Mouse (Mus musculus): ENCODE measurements around the gene Cdc73. TPM values are rescaled to one million over a fixed set of nuclear protein-coding genes. Genes with fewer than 3 reads are reported as not detected.
A peak's percentile ranks its signal among the peaks of the same experiment; 100 is the strongest.
"Not testable (repeated sequence)": the region's sequence is repeated elsewhere in the genome, so short reads cannot be mapped to it uniquely, and the experiment has no call there.

Gene Cdc73
- polyA plus RNA-seq, 1 experiment from 2014 or later, result 31.5 TPM

- Histone ChIP-seq H3K4me2 (ENCODE audit: low read depth, low read length, severe bottlenecking) (no peak overlapping the region), H3K27ac (ENCODE audit: low read depth, low read length) (no peak overlapping the region), H3K4me3 (ENCODE audit: low read depth, low read length) (no peak overlapping the region), H3K9ac (ENCODE audit: low read length) (no peak overlapping the region), H3K9me3 (ENCODE audit: control insufficient read depth, low read length) (no peaks in the 10 kb centered on the region), H3K27me3 (ENCODE audit: control insufficient read depth, insufficient read depth, low read length) (no peaks in the 10 kb centered on the region), H3K36me3 (ENCODE audit: control insufficient read depth, insufficient read depth, low read length) (no peaks in the 10 kb centered on the region), H3K4me1 (replicated peaks; ENCODE audit: control insufficient read depth, insufficient read depth, low read length) (no peaks in the 10 kb centered on the region)
- 44% methylated on average over 4 of the region's 4 CpGs for WGBS
- DNase-seq (ENCODE audit: low spot score) (no peak), ATAC-seq (replicated peaks; ENCODE audit: low FRiP score) (no peak)
Observed at GRCm38 (mm10) chr1:143731691-143732090, 29.0 kb upstream of the Cdc73 start.

- no peaks in the 10 kb centered on the region for H3K27me3 ChIP-seq (ENCODE audit: control insufficient read depth, insufficient read depth, low read length)
- no peak overlapping the region for H3K4me2 ChIP-seq (ENCODE audit: low read depth, low read length, severe bottlenecking)
- H3K27ac ChIP-seq (ENCODE audit: low read depth, low read length), result no peak overlapping the region
- WGBS, result 65% methylated on average over 2 of the region's 2 CpGs
- DNase-seq (ENCODE audit: low spot score) (no peak), ATAC-seq (replicated peaks; ENCODE audit: low FRiP score) (no peak; the same call in 1 of the 2 replicates)
- H3K9ac ChIP-seq (ENCODE audit: low read length), result no peak overlapping the region
- no peaks in the 10 kb centered on the region for H3K36me3 ChIP-seq (ENCODE audit: control insufficient read depth, insufficient read depth, low read length)
- no peaks in the 10 kb centered on the region for H3K9me3 ChIP-seq (ENCODE audit: control insufficient read depth, low read length)
- no peaks in the 10 kb centered on the region for H3K4me1 ChIP-seq (replicated peaks; ENCODE audit: control insufficient read depth, insufficient read depth, low read length)
- H3K4me3 ChIP-seq (ENCODE audit: low read depth, low read length), result no peak overlapping the region
Observed at GRCm38 (mm10) chr1:143730899-143731298, 28.2 kb upstream of the Cdc73 start.

- no peaks in the 10 kb centered on the region for H3K9me3 ChIP-seq (ENCODE audit: control insufficient read depth, low read length)
- DNase-seq (ENCODE audit: low spot score) (no peak), ATAC-seq (replicated peaks; ENCODE audit: low FRiP score) (no peak)
- H3K4me3 ChIP-seq (ENCODE audit: low read depth, low read length), result no peak overlapping the region
- H3K4me1 ChIP-seq (replicated peaks; ENCODE audit: control insufficient read depth, insufficient read depth, low read length), result no peaks in the 10 kb centered on the region
- WGBS, result 87% methylated on average over 9 of the region's 9 CpGs
- H3K4me2 ChIP-seq (ENCODE audit: low read depth, low read length, severe bottlenecking), result no peak overlapping the region
- no peaks in the 10 kb centered on the region for H3K27me3 ChIP-seq (ENCODE audit: control insufficient read depth, insufficient read depth, low read length)
- H3K9ac ChIP-seq (ENCODE audit: low read length), result no peak overlapping the region
- no peak overlapping the region for H3K27ac ChIP-seq (ENCODE audit: low read depth, low read length)
- no peaks in the 10 kb centered on the region for H3K36me3 ChIP-seq (ENCODE audit: control insufficient read depth, insufficient read depth, low read length)
Observed at GRCm38 (mm10) chr1:143727701-143728445, 25.2 kb upstream of the Cdc73 start.

GRCm38 (mm10) chr1:143724456-143725064 lies 21.9 kb upstream of the Cdc73 start:
- WGBS, result 90% methylated on average over 5 of the region's 5 CpGs
- H3K9me3 ChIP-seq (ENCODE audit: control insufficient read depth, low read length), result no peaks in the 10 kb centered on the region
- H3K4me3 ChIP-seq (ENCODE audit: low read depth, low read length), result no peak overlapping the region
- H3K4me1 ChIP-seq (replicated peaks; ENCODE audit: control insufficient read depth, insufficient read depth, low read length), result no peaks in the 10 kb centered on the region
- no peak for DNase-seq (ENCODE audit: low spot score)
- no peak overlapping the region for H3K9ac ChIP-seq (ENCODE audit: low read length)
- no peaks in the 10 kb centered on the region for H3K36me3 ChIP-seq (ENCODE audit: control insufficient read depth, insufficient read depth, low read length)
- no peak overlapping the region for H3K4me2 ChIP-seq (ENCODE audit: low read depth, low read length, severe bottlenecking)
- no peak overlapping the region for H3K27ac ChIP-seq (ENCODE audit: low read depth, low read length)
- ATAC-seq (replicated peaks; ENCODE audit: low FRiP score), result no peak
- no peaks in the 10 kb centered on the region for H3K27me3 ChIP-seq (ENCODE audit: control insufficient read depth, insufficient read depth, low read length)

- not testable (repeated sequence) for H3K27ac ChIP-seq (ENCODE audit: low read depth, low read length); H3K4me2 ChIP-seq (ENCODE audit: low read depth, low read length, severe bottlenecking); H3K27me3 ChIP-seq (ENCODE audit: control insufficient read depth, insufficient read depth, low read length); H3K4me1 ChIP-seq (replicated peaks; ENCODE audit: control insufficient read depth, insufficient read depth, low read length); H3K9me3 ChIP-seq (ENCODE audit: control insufficient read depth, low read length); DNase-seq (ENCODE audit: low spot score); H3K9ac ChIP-seq (ENCODE audit: low read length); H3K36me3 ChIP-seq (ENCODE audit: control insufficient read depth, insufficient read depth, low read length); H3K4me3 ChIP-seq (ENCODE audit: low read depth, low read length); ATAC-seq (replicated peaks; ENCODE audit: low FRiP score)
- no CpG with 5 or more reads among the region's 2 CpGs for WGBS
Observed at GRCm38 (mm10) chr1:143716038-143716437, 13.3 kb upstream of the Cdc73 start, which contains the start of gene Glrx2. TSS of gene Glrx2 (plus strand) at chr1:143716338.

GRCm38 (mm10) chr1:143710627-143710976 lies 7.9 kb upstream of the Cdc73 start:
- peak overlapping the region; percentile 41; the same call in 1 of the 2 replicates for H3K27ac ChIP-seq (ENCODE audit: low read depth, low read length)
- DNase-seq (ENCODE audit: low spot score) (no peak), ATAC-seq (replicated peaks; ENCODE audit: low FRiP score) (0 out of 2 replicates have a peak, but pooled peaks have one; percentile 15)
- 83% methylated on average over 5 of the region's 5 CpGs for WGBS
- no peak overlapping the region for H3K4me3 ChIP-seq (ENCODE audit: low read depth, low read length)
- no peaks in the 10 kb centered on the region for H3K9me3 ChIP-seq (ENCODE audit: control insufficient read depth, low read length)
- no peaks in the 10 kb centered on the region for H3K27me3 ChIP-seq (ENCODE audit: control insufficient read depth, insufficient read depth, low read length)
- no peak overlapping the region for H3K9ac ChIP-seq (ENCODE audit: low read length)
- no peaks in the 10 kb centered on the region for H3K36me3 ChIP-seq (ENCODE audit: control insufficient read depth, insufficient read depth, low read length)
- no peak overlapping the region for H3K4me2 ChIP-seq (ENCODE audit: low read depth, low read length, severe bottlenecking)
- H3K4me1 ChIP-seq (replicated peaks; ENCODE audit: control insufficient read depth, insufficient read depth, low read length), result no peaks in the 10 kb centered on the region

- Histone ChIP-seq H3K9me3 (ENCODE audit: control insufficient read depth, low read length) (no peaks in the 10 kb centered on the region), H3K9ac (ENCODE audit: low read length) (no peak overlapping the region), H3K4me3 (ENCODE audit: low read depth, low read length) (no peak overlapping the region), H3K4me1 (replicated peaks; ENCODE audit: control insufficient read depth, insufficient read depth, low read length) (no peaks in the 10 kb centered on the region), H3K4me2 (ENCODE audit: low read depth, low read length, severe bottlenecking) (no peak overlapping the region), H3K27me3 (ENCODE audit: control insufficient read depth, insufficient read depth, low read length) (no peaks in the 10 kb centered on the region), H3K36me3 (ENCODE audit: control insufficient read depth, insufficient read depth, low read length) (no peaks in the 10 kb centered on the region), H3K27ac (ENCODE audit: low read depth, low read length) (peak overlapping the region; percentile 41; the same call in 1 of the 2 replicates)
- no peak for DNase-seq (ENCODE audit: low spot score)
- ATAC-seq (replicated peaks; ENCODE audit: low FRiP score), result peak; percentile 79
- 75% methylated on average over 7 of the region's 7 CpGs for WGBS
Observed at GRCm38 (mm10) chr1:143709966-143710626, 7.4 kb upstream of the Cdc73 start.

GRCm38 (mm10) chr1:143708361-143708760 lies 5.7 kb upstream of the Cdc73 start:
- no peaks in the 10 kb centered on the region for H3K36me3 ChIP-seq (ENCODE audit: control insufficient read depth, insufficient read depth, low read length)
- no peaks in the 10 kb centered on the region for H3K27me3 ChIP-seq (ENCODE audit: control insufficient read depth, insufficient read depth, low read length)
- no peaks in the 10 kb centered on the region for H3K9me3 ChIP-seq (ENCODE audit: control insufficient read depth, low read length)
- DNase-seq (ENCODE audit: low spot score) (no peak), ATAC-seq (replicated peaks; ENCODE audit: low FRiP score) (no peak)
- H3K4me3 ChIP-seq (ENCODE audit: low read depth, low read length), result no peak overlapping the region
- no peaks in the 10 kb centered on the region for H3K4me1 ChIP-seq (replicated peaks; ENCODE audit: control insufficient read depth, insufficient read depth, low read length)
- no peak overlapping the region for H3K4me2 ChIP-seq (ENCODE audit: low read depth, low read length, severe bottlenecking)
- no peak overlapping the region for H3K9ac ChIP-seq (ENCODE audit: low read length)
- no peak overlapping the region for H3K27ac ChIP-seq (ENCODE audit: low read depth, low read length)
- WGBS, result 80% methylated on average over 6 of the region's 6 CpGs

Data from forebrain, embryonic 11.5 days (tissue).